Mouse (Mus musculus) liver (tissue): ENCODE data around the gene March5.
A peak's percentile ranks its signal among the peaks of the same experiment; 100 is the strongest.
"Not testable (repeated sequence)": the region's sequence is repeated elsewhere in the genome, so short reads cannot be mapped to it uniquely, and the experiment has no call there.

Experiments
- DNase-seq: peaks from one replicate; pipeline ENCODE4 v3.0.0-alpha.2; 2020; ENCODE audit warnings: mixed read lengths

The March5 gene

GRCm38 (mm10) chr19:37207303-37208175 lies at the start of gene March5:
Gene March5 (plus strand): TSS chr19:37207543.
- DNase-seq: peak; percentile 93

- DNase-seq: no peak
These were observed 35.2 kb upstream of the March5 start for GRCm38 (mm10) chr19:37172096-37172495.

- no peak for DNase-seq
These were observed 34.7 kb upstream of the March5 start for GRCm38 (mm10) chr19:37172566-37173130.

GRCm38 (mm10) chr19:37173331-37174115 lies 33.8 kb upstream of the March5 start:
- DNase-seq: no peak

- peak; percentile 37 for DNase-seq
These were observed 33.1 kb upstream of the March5 start for GRCm38 (mm10) chr19:37174116-37174715.

- peak; percentile 49 for DNase-seq
These were observed 32.5 kb upstream of the March5 start for GRCm38 (mm10) chr19:37174716-37175435.

GRCm38 (mm10) chr19:37175436-37175805 lies 31.9 kb upstream of the March5 start:
- no peak for DNase-seq

- no peak for DNase-seq
These were observed 31.4 kb upstream of the March5 start for GRCm38 (mm10) chr19:37175919-37176318.

GRCm38 (mm10) chr19:37176879-37177462 lies 30.4 kb upstream of the March5 start:
- no peak for DNase-seq

- DNase-seq: peak; percentile 71
These were observed 29.3 kb upstream of the March5 start for GRCm38 (mm10) chr19:37177819-37178708.

- DNase-seq: no peak
These were observed 18.9 kb upstream of the March5 start for GRCm38 (mm10) chr19:37188366-37188948.

- no peak for DNase-seq
These were observed 14.8 kb upstream of the March5 start for GRCm38 (mm10) chr19:37192475-37193058.

GRCm38 (mm10) chr19:37198165-37198880 lies 9.0 kb upstream of the March5 start:
- peak; percentile 49 for DNase-seq

GRCm38 (mm10) chr19:37199889-37200288 lies 7.5 kb upstream of the March5 start:
- no peak for DNase-seq

GRCm38 (mm10) chr19:37203371-37203770 lies 4.0 kb upstream of the March5 start:
- no peak for DNase-seq

- DNase-seq: not testable (repeated sequence)
These were observed 2.2 kb upstream of the March5 start for GRCm38 (mm10) chr19:37205155-37205554.

GRCm38 (mm10) chr19:37206641-37207302 lies 571 bp upstream of the March5 start:
- peak; percentile 66 for DNase-seq

- peak; percentile 54 for DNase-seq
These were observed 923 bp downstream of the March5 start, which contains the start of gene Cpeb3 for GRCm38 (mm10) chr19:37208176-37208755. Gene Cpeb3 (minus strand): TSS chr19:37208601.
